9 mouse cellular contexts compared by ENCODE assay signal in genomic region chr6:127766641-127767200, GRCm38 (mm10). TPM values are rescaled to one million over a fixed set of nuclear protein-coding genes. Genes with fewer than 3 reads are reported as not detected.
DNase-seq lines count a peak whose midpoint lies in the region; ATAC-seq lines count a peak whose summit lies in the region.
"Had no signal": no experiment of that assay in that cellular context is flagged by ENCODE, and none has a peak within 500 bp of the region (broad histone marks: within the 10 kb centered on the region; RNA-seq: fewer than 3 reads in every experiment).

No protein-coding gene starts in this region.

- no peaks in the 10 kb centered on the region for H3K9me3 ChIP-seq in kidney, embryonic 14.5 days (ENCODE audit: control insufficient read depth, low read length)
- no peaks in the 10 kb centered on the region for H3K9me3 ChIP-seq in embryonic facial prominence, embryonic 12.5 days
- no peaks in the 10 kb centered on the region for H3K9me3 ChIP-seq in intestine, embryonic 14.5 days (ENCODE audit: control insufficient read depth, low read length)
- H3K9me3 ChIP-seq in midbrain, embryonic 14.5 days (ENCODE audit: control insufficient read depth, low read length): no peaks in the 10 kb centered on the region
- H3K9me3 ChIP-seq in liver, embryonic 12.5 days (replicated peaks): no peaks in the 10 kb centered on the region

- H3K4me1 ChIP-seq in kidney, embryonic 14.5 days (ENCODE audit: control insufficient read depth, insufficient read depth, low read length): peaks cover 11% of the 10 kb centered on the region
- H3K4me1 ChIP-seq in embryonic facial prominence, embryonic 12.5 days: peaks cover 27% of the 10 kb centered on the region
- H3K4me1 ChIP-seq in intestine, embryonic 14.5 days (replicated peaks; ENCODE audit: control insufficient read depth, insufficient read depth, low read length): peaks cover 17% of the 10 kb centered on the region
- H3K4me1 ChIP-seq in midbrain, embryonic 14.5 days (ENCODE audit: control insufficient read depth, insufficient read depth, low read length): peaks cover 26% of the 10 kb centered on the region
- H3K4me1 ChIP-seq in liver, embryonic 12.5 days: 0 out of 2 replicates have a peak, but pooled peaks cover 3% of the 10 kb centered on the region

- peak overlapping the region; percentile 9 for H3K4me2 ChIP-seq in kidney, embryonic 14.5 days (replicated peaks; ENCODE audit: low read depth, low read length)
- peak overlapping the region; percentile 99 for H3K4me2 ChIP-seq in embryonic facial prominence, embryonic 12.5 days (replicated peaks)
- H3K4me2 ChIP-seq in intestine, embryonic 14.5 days (ENCODE audit: low read length): peak overlapping the region; percentile 45
- H3K4me2 ChIP-seq in midbrain, embryonic 14.5 days (ENCODE audit: low read length): peak overlapping the region; percentile 91
- H3K4me2 ChIP-seq in liver, embryonic 12.5 days: no peak overlapping the region

- H3K27ac ChIP-seq in kidney, embryonic 14.5 days (ENCODE audit: low read depth, low read length): no peak overlapping the region
- no peak overlapping the region for H3K27ac ChIP-seq in embryonic facial prominence, embryonic 12.5 days
- no peak overlapping the region for H3K27ac ChIP-seq in intestine, embryonic 14.5 days (ENCODE audit: low read depth)
- peak overlapping the region; percentile 77 for H3K27ac ChIP-seq in midbrain, embryonic 14.5 days (replicated peaks; ENCODE audit: low read depth, low read length)
- no peak overlapping the region for H3K27ac ChIP-seq in liver, embryonic 12.5 days

- no peak for DNase-seq in kidney, postnatal 14 days
- DNase-seq in intestine, embryonic 14.5 days (ENCODE audit: low spot score): no peak
- peak; percentile 77 for DNase-seq in midbrain, embryonic 14.5 days
- no peak for DNase-seq in c-Kit-positive CD71-positive TER-119-positive erythroid progenitor cells, embryonic 14.5 days (ENCODE audit: low spot score)
- DNase-seq in spleen, postnatal 4 days (ENCODE audit: low spot score in 2 of 2): no peak

- no peak overlapping the region for H3K9ac ChIP-seq in kidney, embryonic 14.5 days (ENCODE audit: low read depth, low read length)
- H3K9ac ChIP-seq in embryonic facial prominence, embryonic 12.5 days: no peak overlapping the region
- H3K9ac ChIP-seq in intestine, embryonic 14.5 days (ENCODE audit: low read length): no peak overlapping the region
- H3K9ac ChIP-seq in midbrain, embryonic 14.5 days (replicated peaks; ENCODE audit: low read length): peak overlapping the region; percentile 79
- no peak overlapping the region for H3K9ac ChIP-seq in liver, embryonic 12.5 days

- WGBS in kidney, embryonic 14.5 days: 1% methylated on average over 28 of the region's 28 CpGs
- WGBS in embryonic facial prominence, embryonic 12.5 days: under 1% methylated on average over 28 of the region's 28 CpGs
- under 1% methylated on average over 28 of the region's 28 CpGs for WGBS in intestine, embryonic 14.5 days
- under 1% methylated on average over 28 of the region's 28 CpGs for WGBS in midbrain, embryonic 14.5 days
- 3% methylated on average over 28 of the region's 28 CpGs for whole genome bisulfite sequencing in liver, embryonic 12.5 days (ENCODE audit: insufficient replicate concordance)

- ATAC-seq in kidney, embryonic 14.5 days (ENCODE audit: low FRiP score, low TSS enrichment): no peak
- no peak for ATAC-seq in embryonic facial prominence, embryonic 12.5 days (ENCODE audit: insufficient number of reproducible peaks, insufficient read depth, low FRiP score, low TSS enrichment)
- ATAC-seq in intestine, embryonic 14.5 days (replicated peaks; ENCODE audit: low FRiP score, low TSS enrichment, low read depth): no peak
- ATAC-seq in midbrain, embryonic 14.5 days (ENCODE audit: low FRiP score, low TSS enrichment): peak; percentile 51
- no peak for ATAC-seq in liver, embryonic 12.5 days

- H3K4me3 ChIP-seq in kidney, embryonic 14.5 days (ENCODE audit: low read length): no peak overlapping the region
- peak overlapping the region; percentile 52 for H3K4me3 ChIP-seq in embryonic facial prominence, embryonic 12.5 days
- H3K4me3 ChIP-seq in intestine, embryonic 14.5 days (ENCODE audit: low read depth, low read length): peak overlapping the region; percentile 21
- peak overlapping the region; percentile 74 for H3K4me3 ChIP-seq in midbrain, embryonic 14.5 days (replicated peaks; ENCODE audit: low read depth, low read length)
- no peak overlapping the region for H3K4me3 ChIP-seq in liver, embryonic 12.5 days
- H3K4me3 ChIP-seq: myocyte had no signal

- peaks cover 67% of the 10 kb centered on the region for H3K27me3 ChIP-seq in kidney, embryonic 14.5 days (ENCODE audit: control insufficient read depth, insufficient read depth, low read length)
- H3K27me3 ChIP-seq in embryonic facial prominence, embryonic 12.5 days: peaks cover 78% of the 10 kb centered on the region
- H3K27me3 ChIP-seq in intestine, embryonic 14.5 days (replicated peaks; ENCODE audit: control insufficient read depth, insufficient read depth, low read length): peaks cover 73% of the 10 kb centered on the region
- H3K27me3 ChIP-seq in midbrain, embryonic 14.5 days (ENCODE audit: control insufficient read depth, insufficient read depth, low read length): no peaks in the 10 kb centered on the region
- H3K27me3 ChIP-seq in liver, embryonic 12.5 days (replicated peaks): peaks cover 81% of the 10 kb centered on the region

- no peaks in the 10 kb centered on the region for H3K36me3 ChIP-seq in kidney, embryonic 14.5 days (ENCODE audit: control insufficient read depth, insufficient read depth, low read length)
- H3K36me3 ChIP-seq in embryonic facial prominence, embryonic 12.5 days: no peaks in the 10 kb centered on the region
- H3K36me3 ChIP-seq in intestine, embryonic 14.5 days (ENCODE audit: control insufficient read depth, insufficient read depth, low read length): no peaks in the 10 kb centered on the region
- no peaks in the 10 kb centered on the region for H3K36me3 ChIP-seq in midbrain, embryonic 14.5 days (ENCODE audit: control insufficient read depth, insufficient read depth, low read length)
- no peaks in the 10 kb centered on the region for H3K36me3 ChIP-seq in liver, embryonic 12.5 days

RNA-seq across cellular contexts. Expression of gene Prmt8, which starts 2.6 kb away (rescaled TPM):
- 0.16 TPM in 1 of 2 replicates, not detected in the other for polyA plus RNA-seq in kidney, embryonic 14.5 days (2014; fragmentation: Nextera tagmentation; extraction: Ambion mirVana)
- 3.0 and 3.9 TPM in 2 replicates for polyA plus RNA-seq in embryonic facial prominence, embryonic 12.5 days (2016; fragmentation: Nextera tagmentation; extraction: Ambion mirVana)
- 0.19 and 0.35 TPM in 2 replicates for polyA plus RNA-seq in intestine, embryonic 14.5 days (2014; fragmentation: Nextera tagmentation; extraction: Ambion mirVana)
- polyA plus RNA-seq in midbrain, embryonic 14.5 days (2014; fragmentation: Nextera tagmentation; extraction: Ambion mirVana): 24.9 and 28.5 TPM in 2 replicates
- not detected in 2 replicates for polyA plus RNA-seq in liver, embryonic 12.5 days (2016; fragmentation: Nextera tagmentation; extraction: Ambion mirVana)
- polyA plus RNA-seq: myocyte had no signal

Comparison
In these comparisons a context has a peak if more than half of its experiments do, and no peak if none do; other contexts are left out.
1. H3K4me3 ChIP-seq: peak in embryonic facial prominence, embryonic 12.5 days (single experiment), intestine, embryonic 14.5 days (single experiment) and midbrain, embryonic 14.5 days (single experiment); none in kidney, embryonic 14.5 days (single experiment) and liver, embryonic 12.5 days (single experiment).